Mouse (Mus musculus) mesoderm, embryonic 11.5 days (tissue): ENCODE results near the gene Sgf29.

Experiments used
- DNase-seq: peaks from one replicate; pipeline ENCODE4 v3.0.0-alpha.2; 2012; ENCODE audit warnings: low read depth, low spot score

Gene Sgf29

GRCm38 (mm10) chr7:126642545-126643243, 6.4 kb upstream of the Sgf29 start:
- DNase-seq, result no peak

GRCm38 (mm10) chr7:126643244-126643617, 5.9 kb upstream of the Sgf29 start:
- DNase-seq, result peak; percentile 40

GRCm38 (mm10) chr7:126644345-126644744, 4.8 kb upstream of the Sgf29 start:
- DNase-seq, result no peak

- no peak for DNase-seq
These were observed 4.2 kb upstream of the Sgf29 start for GRCm38 (mm10) chr7:126644914-126645313.

GRCm38 (mm10) chr7:126645708-126646107, 3.4 kb upstream of the Sgf29 start:
- DNase-seq, result no peak

- no peak for DNase-seq
These were observed 623 bp upstream of the Sgf29 start for GRCm38 (mm10) chr7:126648486-126648885.

- DNase-seq, result no peak
These were observed 1.7 kb downstream of the Sgf29 start for GRCm38 (mm10) chr7:126650852-126651251.

GRCm38 (mm10) chr7:126653991-126654390, 4.9 kb downstream of the Sgf29 start:
- DNase-seq, result no peak

- no peak for DNase-seq
These were observed 6.6 kb downstream of the Sgf29 start for GRCm38 (mm10) chr7:126655695-126656094.

- DNase-seq, result no peak
These were observed 8.4 kb downstream of the Sgf29 start for GRCm38 (mm10) chr7:126657522-126657921.

- no peak for DNase-seq
These were observed 10.7 kb downstream of the Sgf29 start for GRCm38 (mm10) chr7:126659771-126660170.

- DNase-seq, result no peak
These were observed 14.5 kb downstream of the Sgf29 start for GRCm38 (mm10) chr7:126663646-126664045.

GRCm38 (mm10) chr7:126665269-126665668, 16.2 kb downstream of the Sgf29 start:
- DNase-seq, result no peak

- no peak for DNase-seq
These were observed 18.5 kb downstream of the Sgf29 start for GRCm38 (mm10) chr7:126667495-126668090.

GRCm38 (mm10) chr7:126668452-126668851, 19.3 kb downstream of the Sgf29 start:
- no peak for DNase-seq

- no peak for DNase-seq
These were observed 21.0 kb downstream of the Sgf29 start for GRCm38 (mm10) chr7:126670152-126670551.

GRCm38 (mm10) chr7:126672111-126672510, 23.0 kb downstream of the Sgf29 start:
- no peak for DNase-seq

GRCm38 (mm10) chr7:126675104-126675503, 26.0 kb downstream of the Sgf29 start:
- no peak for DNase-seq

GRCm38 (mm10) chr7:126676207-126676606, 27.1 kb downstream of the Sgf29 start, which contains the start of gene Sult1a1:
Gene Sult1a1 (minus strand): TSS chr7:126676432.
- DNase-seq, result no peak

GRCm38 (mm10) chr7:126676631-126677220, 27.6 kb downstream of the Sgf29 start:
- no peak for DNase-seq

- DNase-seq, result no peak
These were observed 29.6 kb downstream of the Sgf29 start for GRCm38 (mm10) chr7:126678545-126679341.

- no peak for DNase-seq
These were observed 30.6 kb downstream of the Sgf29 start for GRCm38 (mm10) chr7:126679683-126680082.
